Mouse (Mus musculus) cerebellum, adult 11 months (tissue): ENCODE results near the gene Slc35g1.
A peak's percentile ranks its signal among the peaks of the same experiment; 100 is the strongest.

Source experiments
- DNase-seq: peaks from one replicate; pipeline ENCODE4 v3.0.0; 2022

The Slc35g1 gene

GRCm38 (mm10) chr19:38397004-38397403 is 1.2 kb downstream of the Slc35g1 start:
- no peak for DNase-seq

GRCm38 (mm10) chr19:38398966-38399365 is 3.2 kb downstream of the Slc35g1 start:
- no peak for DNase-seq

- DNase-seq: no peak
These were observed 5.1 kb downstream of the Slc35g1 start for GRCm38 (mm10) chr19:38400851-38401250.

- DNase-seq: no peak
These were observed 5.6 kb downstream of the Slc35g1 start for GRCm38 (mm10) chr19:38401416-38401815.

GRCm38 (mm10) chr19:38410357-38411056 is 14.7 kb downstream of the Slc35g1 start:
- no peak for DNase-seq

- DNase-seq: no peak
These were observed 18.1 kb downstream of the Slc35g1 start for GRCm38 (mm10) chr19:38413861-38414260.

- no peak for DNase-seq
These were observed 23.1 kb downstream of the Slc35g1 start for GRCm38 (mm10) chr19:38418819-38419423.

GRCm38 (mm10) chr19:38420751-38421295 is 25.0 kb downstream of the Slc35g1 start:
- no peak for DNase-seq

GRCm38 (mm10) chr19:38421436-38421835 is 25.7 kb downstream of the Slc35g1 start:
- no peak for DNase-seq

GRCm38 (mm10) chr19:38422926-38423325 is 27.1 kb downstream of the Slc35g1 start:
- no peak for DNase-seq

- DNase-seq: no peak
These were observed 28.1 kb downstream of the Slc35g1 start for GRCm38 (mm10) chr19:38423884-38424283.

- DNase-seq: no peak
These were observed 28.8 kb downstream of the Slc35g1 start for GRCm38 (mm10) chr19:38424581-38424980.

- DNase-seq: peak; percentile 3
These were observed 33.5 kb downstream of the Slc35g1 start for GRCm38 (mm10) chr19:38429269-38429668.

GRCm38 (mm10) chr19:38430475-38430874 is 34.7 kb downstream of the Slc35g1 start:
- DNase-seq: no peak

- DNase-seq: no peak
These were observed 35.5 kb downstream of the Slc35g1 start for GRCm38 (mm10) chr19:38431326-38431725.

- no peak for DNase-seq
These were observed 36.2 kb downstream of the Slc35g1 start for GRCm38 (mm10) chr19:38432021-38432420.

GRCm38 (mm10) chr19:38433381-38433780 is 37.6 kb downstream of the Slc35g1 start:
- no peak for DNase-seq

- no peak for DNase-seq
These were observed 39.4 kb downstream of the Slc35g1 start for GRCm38 (mm10) chr19:38435221-38435620.

GRCm38 (mm10) chr19:38441860-38442259 is 46.1 kb downstream of the Slc35g1 start:
- no peak for DNase-seq

GRCm38 (mm10) chr19:38445758-38446157 is 50.0 kb downstream of the Slc35g1 start:
- DNase-seq: no peak
